Mouse (Mus musculus): Measurements from ENCODE around the gene Dph5. TPM values are rescaled to one million over a fixed set of nuclear protein-coding genes. Genes with fewer than 3 reads are reported as not detected.
"Not testable (repeated sequence)": the region's sequence is repeated elsewhere in the genome, so short reads cannot be mapped to it uniquely, and the experiment has no call there.

Dph5 gene
- total RNA-seq (2021): 10 to 100 TPM in 1 of 2 experiments, 1 to 10 TPM in 1; 8.7 to 11.4 TPM

DNA sequence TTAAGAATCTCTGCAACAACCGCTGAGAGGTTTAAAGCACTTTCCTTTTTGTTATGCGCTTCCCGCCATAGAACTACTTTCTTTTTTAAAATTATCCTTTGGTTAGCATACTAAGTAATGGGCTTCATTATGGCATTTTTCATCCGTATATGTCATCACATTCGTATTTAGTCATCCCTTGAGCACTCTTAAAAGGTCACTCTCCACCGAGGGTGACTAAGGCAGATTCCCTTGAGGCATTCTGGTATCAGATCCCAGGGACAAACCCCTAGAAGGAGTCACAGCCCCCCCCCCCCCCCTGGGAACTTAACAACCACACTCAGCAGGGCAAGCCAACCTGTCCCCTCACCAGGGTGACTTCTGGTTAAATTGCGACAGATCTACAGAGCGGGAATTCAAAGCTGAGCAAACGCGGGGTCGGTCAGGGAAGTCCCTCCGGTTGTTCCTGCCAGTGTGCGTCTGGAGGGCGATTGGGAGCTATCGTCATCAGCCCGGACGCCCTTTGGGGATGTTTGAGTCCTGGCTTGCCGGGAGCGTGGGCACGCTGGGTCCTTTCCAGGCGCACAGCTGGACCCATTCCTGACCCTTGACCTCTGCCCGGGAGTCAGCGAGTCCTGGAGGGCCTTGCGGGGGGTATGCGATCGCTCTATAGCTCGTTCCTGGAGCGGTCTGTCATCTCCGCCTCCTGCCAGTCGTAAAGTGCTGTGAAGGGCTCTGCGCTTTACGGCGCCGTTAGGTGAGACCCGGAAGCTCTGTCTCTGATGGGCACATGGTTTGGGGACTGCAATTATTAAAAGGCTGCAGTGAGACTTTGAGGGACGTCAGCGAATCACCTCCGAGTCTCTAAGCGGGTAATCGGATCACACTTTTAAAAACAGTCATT is at the start of gene Dph5:
Gene Dph5, plus strand, starts transcription at position 411 of the 883 bp plus-strand sequence.
- peak; percentile 88 for DNase-seq

DNA sequence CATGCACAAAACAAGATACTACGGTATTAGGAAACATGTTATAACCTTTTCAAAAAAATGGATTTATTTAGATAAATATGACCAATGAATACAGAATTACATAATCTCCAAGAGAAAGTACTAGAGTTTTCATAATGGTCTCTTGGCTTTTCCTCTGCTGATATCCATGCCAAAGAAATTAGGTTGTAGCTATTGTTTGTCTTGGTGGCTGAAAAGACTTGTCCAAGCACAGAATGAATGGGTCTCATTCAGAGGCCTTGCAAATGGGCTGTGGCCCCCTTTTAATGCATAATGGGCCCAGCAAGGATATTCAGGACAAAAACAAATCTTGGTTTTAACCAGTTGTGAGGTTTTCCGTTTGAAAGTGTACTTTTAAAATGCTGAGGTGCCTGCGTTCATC is 43.1 kb upstream of the Dph5 start:
- DNase-seq: no peak

DNA sequence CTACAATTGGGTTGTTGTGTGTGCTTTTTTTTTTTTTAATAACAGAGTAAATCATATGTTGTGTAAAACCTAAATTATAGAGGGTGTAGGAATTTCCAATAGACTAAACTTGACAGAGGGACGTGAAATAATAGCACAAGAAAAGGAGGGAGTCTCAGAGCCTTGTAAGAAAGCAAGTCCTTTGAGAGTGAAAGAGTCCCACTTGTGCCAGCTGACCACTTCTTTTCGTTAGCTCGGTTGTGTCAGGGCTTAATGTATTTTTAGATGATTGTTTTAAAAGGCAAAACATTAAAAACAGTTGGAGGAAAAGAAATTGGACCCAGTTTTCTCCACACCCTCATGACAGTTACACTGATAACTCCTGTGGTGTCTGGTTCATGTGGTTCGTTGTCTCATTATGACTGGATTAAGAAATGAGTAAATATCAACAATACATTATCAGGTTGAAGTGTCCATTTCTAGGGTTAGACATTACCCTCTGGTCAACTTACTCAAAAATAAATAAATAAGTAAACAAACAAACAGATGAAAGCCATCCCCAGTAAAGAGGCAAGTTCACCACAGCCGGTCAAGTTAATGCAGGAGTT is 42.5 kb upstream of the Dph5 start:
- no peak for DNase-seq

DNA sequence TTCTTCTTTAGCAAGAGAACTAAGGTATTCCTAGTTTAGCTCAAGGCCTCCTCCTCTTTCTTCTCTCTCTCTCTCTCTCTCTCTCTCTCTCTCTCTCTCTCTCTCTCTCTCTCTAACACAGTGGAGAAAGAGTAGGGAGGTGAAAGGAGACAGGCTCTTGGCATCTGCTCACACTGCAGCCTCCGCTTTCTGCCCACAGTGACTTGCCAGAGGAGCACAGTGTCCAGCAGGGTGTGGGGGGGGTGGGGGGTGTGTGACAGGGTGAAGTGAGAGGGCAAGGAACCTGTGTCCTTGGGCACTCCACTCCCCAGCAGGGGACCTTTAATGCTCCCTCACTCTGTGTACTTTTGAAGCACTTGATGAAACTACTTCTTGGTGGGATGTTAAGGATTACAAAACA is 41.9 kb upstream of the Dph5 start:
- no peak for DNase-seq

DNA sequence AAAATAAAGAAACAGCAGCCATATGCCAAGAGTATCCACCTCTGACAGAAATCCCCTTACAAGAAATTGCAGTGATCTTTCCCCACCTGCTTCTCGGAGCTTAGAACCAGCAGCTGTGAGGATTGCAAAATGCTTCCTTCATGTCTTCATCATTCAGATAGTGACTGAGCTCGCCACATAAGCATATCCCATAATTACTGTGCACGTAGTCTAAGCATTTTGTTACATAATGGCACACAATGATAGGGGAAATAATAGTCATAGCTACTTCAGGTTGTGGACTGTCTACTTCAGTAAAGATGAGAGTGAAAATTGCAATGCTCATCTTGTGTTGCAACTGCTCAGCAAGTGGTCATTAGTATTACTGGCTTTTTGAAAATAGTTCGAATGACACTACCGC is 41.5 kb upstream of the Dph5 start:
- no peak for DNase-seq

DNA sequence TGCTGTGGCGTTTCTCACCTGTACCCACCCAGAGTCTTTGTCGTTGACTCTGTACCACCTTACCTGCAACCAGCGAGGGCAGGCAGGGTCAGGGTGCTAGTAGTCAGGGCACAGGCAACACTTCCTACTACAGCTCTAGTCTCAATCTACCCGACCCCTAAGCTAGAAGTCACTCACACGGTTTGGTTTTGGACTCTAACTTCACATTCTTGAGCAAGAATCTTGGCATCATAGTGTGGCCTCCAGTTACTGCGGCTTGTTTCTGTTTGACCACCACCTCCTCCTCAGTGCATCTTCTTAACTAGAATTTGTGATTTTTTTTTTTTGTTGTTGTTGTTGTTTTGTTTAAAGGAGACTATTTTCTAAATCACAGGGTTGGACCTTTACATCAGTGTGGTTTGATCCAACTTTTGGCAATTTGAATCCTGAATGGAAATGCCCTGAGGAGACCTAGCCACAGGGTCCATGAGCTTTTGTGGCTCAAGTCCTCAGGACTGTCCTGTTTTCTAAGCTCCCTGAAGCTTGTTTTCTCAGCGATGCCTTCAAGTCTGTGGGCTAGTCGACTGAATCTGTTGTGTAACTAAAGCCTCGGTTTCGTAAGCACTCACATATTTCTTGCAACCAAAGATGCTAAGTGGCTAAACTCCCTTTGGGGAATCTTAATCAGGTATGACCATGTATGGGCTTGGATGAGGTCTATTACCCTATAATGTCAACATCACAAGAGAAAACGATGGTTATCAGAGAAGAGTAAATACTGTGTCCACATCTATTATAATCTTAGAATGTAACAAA is 38.8 kb upstream of the Dph5 start:
- no peak for DNase-seq

DNA sequence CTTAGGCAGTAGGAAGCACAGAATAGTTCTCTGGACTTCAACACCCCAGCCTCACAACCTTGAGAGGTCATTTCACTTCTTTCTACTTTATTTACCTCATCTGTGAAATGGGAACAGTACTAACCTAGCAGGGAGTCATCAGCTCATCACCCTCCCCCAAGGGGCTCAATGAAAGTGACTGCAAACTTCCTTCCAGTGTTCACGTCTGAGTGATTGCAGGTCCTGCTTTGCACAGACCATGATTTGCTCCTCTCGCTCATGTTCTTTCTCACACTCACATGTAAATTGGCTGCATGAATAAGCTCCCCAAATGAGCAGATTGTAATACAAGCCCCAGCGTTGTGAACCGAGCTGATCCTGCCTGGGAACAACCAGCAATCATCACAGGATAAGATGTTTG is 36.7 kb upstream of the Dph5 start:
- no peak for DNase-seq

DNA sequence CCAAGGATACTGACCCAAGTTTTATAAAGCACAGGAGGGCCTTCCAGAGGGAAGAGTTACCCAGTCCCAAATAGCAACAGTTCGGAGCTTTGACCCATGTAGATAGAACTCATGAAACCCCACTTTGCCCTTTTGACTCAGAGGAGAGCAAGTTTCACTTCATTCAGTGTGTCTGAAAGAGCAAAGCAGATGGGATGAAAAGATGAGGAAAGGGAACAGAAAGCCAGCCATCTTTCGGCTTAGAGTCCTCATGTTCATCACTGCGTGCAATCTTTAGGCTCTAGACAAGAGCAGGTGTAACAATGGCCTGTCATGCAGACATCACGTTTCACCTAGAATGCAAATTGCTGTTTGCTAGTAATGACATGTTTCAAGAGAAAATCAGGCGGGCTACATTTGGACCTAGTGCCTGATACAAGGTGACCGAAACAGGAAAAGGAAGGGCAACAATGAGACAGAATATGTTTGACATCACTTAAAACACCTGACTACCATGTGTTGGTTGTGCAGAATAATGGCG is 32.9 kb upstream of the Dph5 start:
- no peak for DNase-seq

DNA sequence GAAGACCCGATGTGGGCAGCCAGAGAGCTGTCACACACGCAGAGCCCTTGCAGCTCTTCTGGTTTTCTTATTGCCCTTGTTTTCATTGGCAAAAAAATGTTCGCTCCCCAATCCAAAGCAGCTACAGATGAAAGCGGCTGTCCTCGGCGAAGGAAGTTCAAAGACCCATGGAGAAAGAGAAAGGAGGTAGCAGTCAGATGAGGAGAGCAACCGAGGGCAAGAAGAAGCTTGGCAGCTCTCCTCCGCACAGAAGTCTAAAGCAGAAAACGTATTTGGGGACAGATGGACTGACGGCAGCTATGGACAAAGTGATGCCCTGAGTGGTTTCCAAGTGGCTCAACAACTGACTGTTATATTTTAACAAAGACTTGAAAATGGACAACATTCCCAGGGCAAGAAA is 32.1 kb upstream of the Dph5 start:
- DNase-seq: no peak

DNA sequence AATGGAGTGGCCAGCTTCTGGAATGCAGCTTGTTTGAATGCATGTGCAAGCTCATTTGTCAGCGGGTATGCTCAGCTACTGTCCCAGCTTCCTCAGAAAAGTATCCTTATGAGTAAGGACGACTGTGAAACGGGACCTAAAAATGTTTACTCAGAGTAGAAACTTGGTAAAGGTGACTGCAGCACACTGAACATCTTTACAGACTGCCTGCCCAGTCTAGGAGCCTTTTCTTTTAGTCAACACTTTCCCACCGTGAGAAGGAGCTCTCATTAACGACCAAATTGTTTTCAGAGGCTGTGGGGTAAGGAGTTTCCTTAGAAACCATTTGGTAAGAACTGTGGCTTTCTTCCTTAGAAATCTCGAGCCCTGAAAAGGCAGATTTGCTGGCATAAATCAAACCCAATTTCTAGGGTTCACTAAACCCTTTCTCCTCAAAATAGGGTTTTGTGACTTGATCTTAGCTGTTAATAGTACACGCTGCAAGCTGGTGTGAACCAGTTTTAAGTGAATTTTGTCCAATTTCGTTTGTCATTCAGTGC is 31.1 kb upstream of the Dph5 start:
- no peak for DNase-seq

DNA sequence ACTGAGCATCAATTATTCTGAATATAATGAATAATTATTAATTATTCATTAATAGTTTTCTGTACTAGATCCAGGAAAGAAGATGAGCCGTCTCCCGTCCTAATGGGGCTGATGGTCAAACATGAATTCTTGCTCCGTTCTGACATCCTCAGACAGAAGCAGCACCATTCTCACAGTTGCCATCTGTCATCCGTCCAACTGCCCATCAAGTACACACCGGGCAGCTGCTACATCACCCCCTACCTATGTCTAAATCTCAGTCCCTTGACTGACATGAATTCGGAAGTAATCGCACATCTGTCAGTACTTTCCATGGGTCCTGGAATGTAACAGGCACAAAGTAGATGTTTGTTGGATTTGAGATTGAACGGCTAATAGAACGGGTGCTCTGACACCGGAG is 30.2 kb upstream of the Dph5 start:
- no peak for DNase-seq

DNA sequence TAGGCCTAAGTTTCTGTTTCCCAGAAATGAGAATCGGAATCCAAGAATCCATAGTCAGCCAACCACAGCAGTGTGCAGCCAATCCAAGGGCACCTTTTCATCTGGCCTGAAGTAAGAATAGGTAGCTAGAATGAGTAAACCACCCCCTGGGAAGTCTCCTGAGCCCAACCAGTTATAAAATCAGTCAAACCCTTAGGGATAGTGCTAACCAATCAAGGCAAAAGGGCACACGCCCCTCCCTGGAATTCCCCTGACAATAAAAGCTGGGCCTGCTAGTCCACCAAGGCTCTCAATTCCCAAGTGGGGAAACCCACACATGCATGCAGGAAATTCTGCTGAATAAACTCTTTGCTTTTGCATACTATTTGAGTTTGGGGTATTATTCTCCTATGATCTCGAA is 28.8 kb upstream of the Dph5 start:
- no peak for DNase-seq

DNA sequence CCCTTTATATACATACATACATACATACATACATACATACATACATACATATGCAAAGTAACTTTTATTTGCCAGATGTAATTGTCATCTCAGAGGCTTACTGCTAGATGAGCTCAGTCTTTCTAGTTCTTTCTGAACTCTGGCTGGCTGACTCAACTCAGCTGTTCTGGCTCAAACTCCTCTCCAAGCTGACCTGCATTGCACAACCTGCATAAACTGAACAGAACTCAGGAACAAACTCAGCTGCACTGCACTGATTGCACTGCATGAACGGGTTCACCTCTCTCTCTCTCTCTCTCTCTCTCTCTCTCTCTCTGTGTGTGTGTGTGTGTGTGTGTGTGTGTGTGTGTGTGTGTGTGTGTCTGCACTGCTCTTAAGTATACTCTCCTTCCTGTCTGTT is 26.9 kb upstream of the Dph5 start:
- not testable (repeated sequence) for DNase-seq

DNA sequence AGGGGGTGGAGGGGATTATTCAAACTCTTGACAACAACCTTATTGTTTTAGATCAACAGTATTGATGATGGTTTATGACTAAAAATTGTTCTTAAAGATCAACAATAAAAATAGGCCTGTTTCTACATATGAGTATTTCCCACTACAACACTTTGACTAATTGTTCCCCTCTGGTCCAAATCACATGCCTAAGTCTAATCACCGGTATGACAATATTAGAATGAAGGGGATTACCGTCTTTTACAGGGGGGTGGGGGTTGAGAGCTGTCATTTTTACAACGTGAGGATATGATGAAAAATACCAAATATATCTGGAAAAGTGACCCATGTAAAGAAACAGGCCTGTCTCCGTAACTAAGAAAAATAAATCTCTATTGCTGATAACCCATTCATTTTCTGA is 24.1 kb upstream of the Dph5 start:
- no peak for DNase-seq

DNA sequence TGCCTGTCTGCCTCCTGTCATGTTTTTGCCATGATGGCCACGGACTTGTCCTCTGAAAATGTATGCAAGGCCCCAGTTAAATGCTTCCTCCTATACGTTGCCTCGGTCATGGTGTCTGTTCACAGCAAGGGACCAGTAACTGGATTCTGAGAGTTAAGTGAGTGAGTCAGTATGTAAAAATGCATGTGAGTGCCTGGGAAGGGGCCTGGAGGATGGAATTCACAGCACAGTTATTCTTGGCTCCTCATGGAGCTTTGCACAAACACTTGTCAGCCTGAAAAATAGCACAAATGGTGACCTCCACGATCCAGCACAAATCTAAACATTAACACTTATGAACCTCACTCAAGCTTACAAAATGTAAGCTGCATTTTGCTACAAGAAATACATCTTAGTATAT is 20.5 kb upstream of the Dph5 start:
- peak; percentile 11 for DNase-seq

DNA sequence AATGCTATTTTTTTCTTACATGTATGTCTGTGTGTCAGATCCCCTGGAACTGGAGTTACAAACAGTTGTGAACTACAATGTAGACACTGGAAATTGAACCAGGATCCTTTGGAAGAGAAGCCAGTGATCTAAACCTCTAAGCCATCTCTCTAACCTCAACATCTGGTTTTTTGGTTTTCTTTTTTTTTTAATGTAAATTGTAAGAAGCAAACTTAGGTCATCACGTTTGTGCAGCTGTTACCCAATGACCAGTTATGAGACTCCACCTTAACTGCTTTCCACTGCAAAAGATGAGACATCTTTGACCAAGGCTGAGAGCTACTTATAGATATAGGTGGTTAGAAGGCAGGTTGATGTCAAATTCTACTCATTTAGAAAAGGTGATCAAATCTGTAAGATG is 19.7 kb upstream of the Dph5 start:
- DNase-seq: no peak

DNA sequence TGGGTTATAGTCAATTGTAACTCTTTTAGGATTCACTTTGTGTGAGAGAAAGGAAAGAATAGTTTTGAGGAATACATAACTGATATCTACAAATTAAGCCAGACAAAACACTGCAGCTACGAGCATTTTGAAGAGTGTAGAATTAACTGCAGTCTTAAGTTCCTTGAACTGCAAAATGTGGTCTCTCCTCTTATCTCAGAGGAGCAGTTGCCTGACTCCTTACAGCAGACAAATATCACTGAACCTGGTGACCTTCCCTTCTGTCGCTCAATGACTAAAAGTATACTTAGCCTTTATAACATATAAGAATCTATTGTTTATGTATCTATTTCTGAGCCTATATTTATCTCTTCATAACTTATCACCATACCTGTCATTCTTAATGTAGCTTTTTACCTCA is 18.3 kb upstream of the Dph5 start:
- DNase-seq: no peak

DNA sequence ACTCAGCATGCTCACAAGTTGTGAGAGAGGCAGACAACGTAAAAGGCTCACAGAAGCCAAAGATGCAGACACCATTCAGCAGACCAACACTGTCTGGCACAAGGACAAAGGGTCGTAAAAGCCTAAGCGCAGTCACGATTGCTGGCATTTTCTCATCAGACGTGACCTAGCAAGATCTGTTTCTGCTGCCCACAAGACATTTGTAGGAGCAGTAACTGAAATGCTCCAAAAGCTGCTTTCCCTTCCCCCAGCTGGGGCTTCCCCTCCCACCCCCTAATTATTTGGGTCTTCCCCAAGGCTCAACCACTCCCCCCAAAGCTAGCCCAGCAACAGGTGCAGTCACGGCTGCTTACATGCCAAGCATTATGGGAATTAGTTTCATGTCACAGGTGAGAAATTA is 12.1 kb upstream of the Dph5 start:
- no peak for DNase-seq

DNA sequence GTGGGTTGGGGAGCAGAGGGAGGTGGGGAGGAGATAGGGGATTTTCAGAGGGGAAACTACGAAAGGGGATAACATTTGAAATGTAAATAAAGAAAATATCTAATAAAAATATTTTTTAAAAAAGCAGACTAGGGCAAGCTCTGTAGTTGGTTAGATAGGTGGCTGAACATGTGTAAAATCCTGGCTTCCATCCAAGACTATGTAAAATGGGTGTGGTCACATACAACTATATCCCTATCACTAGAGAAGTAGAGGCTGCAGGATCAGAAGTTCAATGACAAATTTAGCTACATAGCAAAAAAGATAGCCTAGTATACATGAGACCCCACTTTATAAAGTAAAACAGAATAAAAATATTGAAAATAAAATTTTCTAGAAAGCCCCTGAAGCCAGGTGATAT is 10.5 kb upstream of the Dph5 start:
- no peak for DNase-seq

DNA sequence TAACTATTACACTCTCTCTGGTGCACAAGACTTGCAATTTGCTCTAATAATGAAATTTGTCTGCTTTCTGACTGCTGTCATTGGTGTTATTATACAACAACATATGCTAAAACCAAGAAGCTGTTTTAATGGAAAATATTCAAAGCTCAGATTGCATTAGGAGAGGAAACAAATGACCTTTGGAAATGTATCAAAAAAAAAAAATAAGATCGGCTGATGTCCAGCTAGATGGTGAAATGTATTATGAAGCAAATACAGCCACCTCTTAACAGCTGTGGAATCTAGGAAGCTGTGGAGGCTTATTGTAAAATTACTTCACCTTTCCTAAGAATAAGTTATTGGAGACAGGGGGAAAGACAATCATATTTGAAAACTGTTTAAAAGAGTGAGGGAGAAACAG is 3.6 kb upstream of the Dph5 start:
- DNase-seq: no peak

DNA sequence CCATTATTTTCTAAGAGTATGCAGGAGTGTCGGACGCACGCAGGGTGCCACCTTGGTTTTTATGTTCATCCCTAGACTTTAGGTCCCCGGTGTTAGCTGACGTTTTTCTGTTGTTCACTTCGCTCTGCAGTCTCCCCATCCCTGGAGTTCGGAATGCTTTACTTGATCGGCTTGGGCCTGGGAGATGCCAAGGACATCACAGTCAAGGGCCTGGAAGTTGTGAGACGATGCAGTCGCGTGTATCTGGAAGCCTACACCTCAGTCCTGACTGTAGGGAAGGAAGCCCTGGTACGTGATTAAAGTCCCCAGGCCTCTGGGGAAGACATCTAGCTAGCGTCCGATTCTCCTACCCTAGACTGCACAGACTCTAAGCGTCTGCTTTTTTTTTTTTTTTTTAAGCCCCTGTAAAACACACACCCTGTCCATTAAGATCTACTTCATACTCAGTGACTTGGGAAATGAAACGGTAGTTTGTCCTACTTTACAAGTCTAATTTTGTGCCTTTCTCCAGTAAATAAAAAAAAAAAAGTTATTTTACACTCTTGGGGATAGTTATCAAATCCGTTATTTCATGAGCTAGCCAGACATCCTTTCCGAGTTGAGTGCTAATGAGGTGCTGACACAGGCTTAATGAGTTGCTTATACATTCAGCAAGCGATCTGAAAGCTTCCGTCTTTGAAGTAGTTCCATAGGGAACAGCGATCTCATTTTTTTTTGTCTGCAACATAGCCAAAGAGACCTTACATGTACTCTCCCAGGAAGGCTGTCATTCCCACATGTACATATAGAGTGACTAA is 871 bp downstream of the Dph5 start:
- no peak for DNase-seq

DNA sequence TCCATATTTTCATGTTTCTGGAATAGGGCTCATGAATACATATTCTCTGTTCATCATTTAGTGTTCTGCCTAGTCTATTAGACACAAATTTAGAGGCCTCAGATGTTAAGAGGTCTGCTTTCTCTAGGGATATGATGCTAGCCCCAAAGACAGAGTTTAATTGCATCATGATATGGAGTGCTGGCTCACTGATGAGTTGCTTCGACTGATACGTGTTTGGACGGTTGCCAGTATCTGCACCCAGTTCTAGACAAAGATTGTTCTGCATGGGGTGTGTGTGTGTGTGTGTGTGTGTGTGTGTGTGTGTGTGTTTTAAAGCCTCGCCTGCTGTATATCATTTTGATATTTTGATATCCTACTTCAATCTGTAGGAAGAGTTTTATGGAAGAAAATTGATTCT is 4.7 kb downstream of the Dph5 start:
- no peak for DNase-seq

All from heart, postnatal 4 days (tissue).